Mouse (Mus musculus): Measurements from ENCODE around the gene Nfkbiz. TPM values are rescaled to one million over a fixed set of nuclear protein-coding genes. Genes with fewer than 3 reads are reported as not detected.
"Not testable (repeated sequence)": the region's sequence is repeated elsewhere in the genome, so short reads cannot be mapped to it uniquely, and the experiment has no call there.

The Nfkbiz gene
- 3.5 and 3.7 TPM in 2 replicates for polyA plus RNA-seq (2014; fragmentation: Nextera tagmentation; extraction: Ambion mirVana)

DNA sequence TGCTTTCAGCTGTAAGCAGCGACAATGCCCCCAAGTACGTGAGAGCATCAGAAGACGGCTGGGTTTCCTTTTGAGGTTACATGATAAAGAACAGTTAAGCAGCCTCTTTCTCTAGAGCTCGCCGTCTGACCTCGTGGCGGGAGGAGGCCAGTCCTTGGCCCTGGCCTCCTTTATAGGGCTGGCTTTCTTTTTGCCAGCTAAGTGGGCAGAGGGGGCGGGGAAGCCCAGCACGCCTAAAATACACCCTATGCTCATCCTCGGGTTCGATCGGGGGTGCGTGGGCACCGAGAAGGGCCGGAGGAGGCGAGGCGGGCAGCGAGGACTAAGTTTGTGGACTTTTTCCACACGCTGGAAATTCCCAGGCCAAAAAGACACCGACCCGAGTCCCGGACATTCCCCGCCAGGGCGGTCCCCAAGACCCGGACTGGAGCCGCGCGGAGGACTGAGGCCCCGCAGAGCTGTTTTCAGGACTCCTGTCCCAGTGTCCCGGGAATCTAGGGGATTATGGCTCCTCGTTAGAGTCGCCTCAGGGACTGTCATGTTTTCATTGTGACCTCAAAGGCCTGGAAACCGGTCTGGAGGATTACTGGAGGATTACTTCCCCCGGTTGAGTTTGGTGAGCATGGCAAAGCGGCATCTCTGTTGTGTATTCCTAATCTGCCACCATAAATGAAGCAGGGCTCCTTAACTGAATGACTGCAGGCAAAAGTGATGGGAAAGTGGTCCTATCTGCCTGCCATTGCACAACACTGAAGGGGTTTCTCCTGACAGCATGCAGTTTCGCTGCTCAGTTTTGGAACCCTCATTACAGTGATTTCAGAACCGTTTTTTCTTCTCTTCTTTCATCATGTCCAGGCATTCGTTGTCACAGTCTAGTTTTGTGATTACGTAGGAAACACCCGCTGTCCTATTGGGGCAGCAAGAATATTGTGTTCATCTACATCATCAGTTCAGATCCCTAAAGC lies at the start of gene Nfkbiz:
Nfkbiz (minus strand) TSS at position 390 of the 965 bp plus-strand sequence.
- peak; percentile 92 for ATAC-seq (replicated peaks; ENCODE audit: insufficient number of reproducible peaks, low FRiP score, low TSS enrichment)
- H3K36me3 ChIP-seq (ENCODE audit: control insufficient read depth, insufficient read depth, low read length), result no peaks in the 10 kb centered on the region; the same call in 1 of the 2 replicates
- H3K27ac ChIP-seq (ENCODE audit: low read depth, low read length), result peak within 1 kb of the TSS; percentile 87
- 1% methylated on average over 40 of the region's 40 CpGs for WGBS (ENCODE audit: insufficient replicate concordance)
- peak within 1 kb of the TSS; percentile 56 for H3K4me3 ChIP-seq (ENCODE audit: low read depth, low read length)
- no peaks in the 10 kb centered on the region for H3K9me3 ChIP-seq (replicated peaks; ENCODE audit: control insufficient read depth, low read length)
- peak within 1 kb of the TSS; percentile 82 for H3K9ac ChIP-seq (ENCODE audit: low read depth, low read length)
- H3K4me1 ChIP-seq (ENCODE audit: control insufficient read depth, insufficient read depth, low read length), result 0 out of 2 replicates have a peak, but pooled peaks cover 2% of the 10 kb centered on the region
- no peaks in the 10 kb centered on the region for H3K27me3 ChIP-seq (ENCODE audit: control insufficient read depth, insufficient read depth, low read length)
- peak within 1 kb of the TSS; percentile 81 for H3K4me2 ChIP-seq

DNA sequence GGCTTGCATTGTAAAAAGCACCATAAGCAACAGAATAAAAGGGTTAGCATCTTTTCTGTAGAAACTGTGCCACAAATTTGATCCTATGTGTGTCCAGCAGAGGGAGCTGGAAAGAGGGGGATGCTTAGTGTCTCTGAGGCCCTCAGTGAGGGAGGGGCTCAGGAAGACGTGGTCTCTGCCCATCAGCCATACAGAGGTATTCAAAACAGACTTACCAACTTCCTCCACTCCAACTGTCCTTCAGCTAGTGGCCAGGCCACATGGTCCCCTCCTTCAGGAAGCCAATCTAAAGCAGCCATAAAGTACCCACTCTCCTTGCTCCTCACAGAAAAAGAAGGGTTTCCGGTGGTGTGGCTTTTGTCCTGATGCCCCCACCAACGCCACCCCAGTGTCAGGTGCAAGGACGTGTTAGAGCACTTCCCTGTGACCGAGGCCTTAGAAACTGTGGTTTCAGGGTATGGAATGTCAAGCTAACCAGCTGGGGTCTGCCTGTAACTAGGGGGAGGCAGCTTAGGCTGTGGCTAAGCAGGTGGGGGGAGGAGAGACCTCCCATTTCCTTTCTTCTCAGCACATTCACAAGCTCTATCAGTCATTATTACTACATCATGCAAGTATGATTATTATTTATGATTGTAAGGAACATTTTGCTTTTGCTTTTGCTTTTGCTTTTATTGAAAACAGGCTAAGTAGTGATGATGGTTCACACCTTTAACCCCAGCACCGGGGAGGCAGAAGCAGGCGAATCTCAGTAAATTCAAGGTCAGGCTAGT lies 49.3 kb upstream of the Nfkbiz start:
- Histone ChIP-seq H3K4me3 (ENCODE audit: low read depth, low read length) (no peak overlapping the region), H3K4me1 (ENCODE audit: control insufficient read depth, insufficient read depth, low read length) (no peaks in the 10 kb centered on the region), H3K27ac (ENCODE audit: low read depth, low read length) (no peak overlapping the region), H3K4me2 (no peak overlapping the region), H3K9me3 (replicated peaks; ENCODE audit: control insufficient read depth, low read length) (no peaks in the 10 kb centered on the region), H3K36me3 (ENCODE audit: control insufficient read depth, insufficient read depth, low read length) (0 out of 2 replicates have a peak, but pooled peaks cover 2% of the 10 kb centered on the region), H3K27me3 (ENCODE audit: control insufficient read depth, insufficient read depth, low read length) (no peaks in the 10 kb centered on the region), H3K9ac (ENCODE audit: low read depth, low read length) (no peak overlapping the region)
- no peak for ATAC-seq (replicated peaks; ENCODE audit: insufficient number of reproducible peaks, low FRiP score, low TSS enrichment)
- 53% methylated on average over 7 of the region's 7 CpGs for WGBS (ENCODE audit: insufficient replicate concordance)

DNA sequence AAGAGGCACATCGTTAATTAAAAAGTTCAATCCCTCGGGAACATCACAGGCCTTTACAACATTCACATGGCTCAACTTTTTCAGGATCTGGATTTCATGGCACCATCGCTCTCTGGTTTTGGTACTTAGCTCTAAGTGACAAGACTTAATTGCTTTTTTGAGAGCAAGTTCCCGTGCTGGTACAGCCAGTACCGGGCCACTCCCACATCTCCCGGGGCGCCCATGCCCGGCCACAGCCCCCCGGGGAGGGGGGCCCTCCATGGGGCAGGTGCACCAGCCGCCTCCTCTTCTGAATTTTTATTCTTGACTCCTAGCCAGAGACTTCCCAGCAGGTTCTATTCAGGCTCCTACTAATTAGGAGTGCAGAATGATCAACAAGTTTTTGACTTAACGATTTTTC lies 45.5 kb upstream of the Nfkbiz start:
- WGBS (ENCODE audit: insufficient replicate concordance), result 81% methylated on average over 11 of the region's 11 CpGs
- 0 out of 2 replicates have a peak, but pooled peaks cover 2% of the 10 kb centered on the region for H3K36me3 ChIP-seq (ENCODE audit: control insufficient read depth, insufficient read depth, low read length)
- no peaks in the 10 kb centered on the region for H3K9me3 ChIP-seq (replicated peaks; ENCODE audit: control insufficient read depth, low read length)
- H3K4me1 ChIP-seq (ENCODE audit: control insufficient read depth, insufficient read depth, low read length), result no peaks in the 10 kb centered on the region
- H3K4me2 ChIP-seq, result no peak overlapping the region
- H3K27me3 ChIP-seq (ENCODE audit: control insufficient read depth, insufficient read depth, low read length), result no peaks in the 10 kb centered on the region
- no peak overlapping the region for H3K27ac ChIP-seq (ENCODE audit: low read depth, low read length)
- ATAC-seq (replicated peaks; ENCODE audit: insufficient number of reproducible peaks, low FRiP score, low TSS enrichment), result no peak
- no peak overlapping the region for H3K4me3 ChIP-seq (ENCODE audit: low read depth, low read length)
- H3K9ac ChIP-seq (ENCODE audit: low read depth, low read length), result no peak overlapping the region

DNA sequence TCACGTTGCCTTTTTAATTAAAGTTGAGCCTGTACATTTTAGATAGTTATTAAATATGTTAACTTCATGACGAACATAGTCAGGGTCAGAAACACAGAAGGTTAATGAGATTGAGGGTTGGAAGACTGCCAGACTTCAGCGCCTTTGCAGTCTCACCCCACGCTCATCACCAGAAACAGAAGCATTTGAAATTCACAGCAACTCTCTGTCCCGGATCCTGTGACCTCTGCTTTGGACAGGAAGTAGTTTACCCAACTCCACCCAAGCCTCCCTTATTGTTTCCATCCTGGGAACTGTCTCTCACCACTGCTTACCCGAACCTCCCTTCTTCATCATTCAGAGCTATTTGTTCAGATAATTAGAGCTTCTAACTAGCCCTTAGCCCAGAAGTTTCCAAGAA lies 37.3 kb upstream of the Nfkbiz start:
- no peak overlapping the region for H3K4me2 ChIP-seq
- H3K27ac ChIP-seq (ENCODE audit: low read depth, low read length), result no peak overlapping the region
- ATAC-seq (replicated peaks; ENCODE audit: insufficient number of reproducible peaks, low FRiP score, low TSS enrichment), result no peak
- H3K36me3 ChIP-seq (ENCODE audit: control insufficient read depth, insufficient read depth, low read length), result no peaks in the 10 kb centered on the region
- no peaks in the 10 kb centered on the region for H3K9me3 ChIP-seq (replicated peaks; ENCODE audit: control insufficient read depth, low read length)
- H3K27me3 ChIP-seq (ENCODE audit: control insufficient read depth, insufficient read depth, low read length), result no peaks in the 10 kb centered on the region
- H3K4me3 ChIP-seq (ENCODE audit: low read depth, low read length), result no peak overlapping the region
- no peak overlapping the region for H3K9ac ChIP-seq (ENCODE audit: low read depth, low read length)
- 52% methylated on average over 6 of the region's 6 CpGs for WGBS (ENCODE audit: insufficient replicate concordance)
- peaks cover 3% of the 10 kb centered on the region; the same call in 1 of the 2 replicates for H3K4me1 ChIP-seq (ENCODE audit: control insufficient read depth, insufficient read depth, low read length)

DNA sequence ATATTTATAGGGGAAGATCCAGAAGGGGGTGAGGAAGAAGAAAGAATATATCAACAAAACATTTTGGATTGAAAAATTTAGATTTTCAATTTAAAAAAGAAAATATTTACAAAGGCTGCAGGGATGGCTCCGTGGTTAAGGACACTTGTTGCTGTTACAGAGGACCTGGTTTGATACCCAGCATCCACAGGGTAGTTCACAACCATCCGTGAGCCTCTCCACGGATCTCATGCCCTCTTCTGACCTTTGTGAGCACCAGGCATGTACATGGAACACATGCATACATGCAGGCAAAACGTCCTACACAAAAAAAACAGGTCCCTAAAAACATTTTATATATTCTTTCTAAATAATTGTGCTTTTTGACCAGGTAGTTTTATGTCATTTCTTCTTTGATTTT lies 25.1 kb upstream of the Nfkbiz start:
- Histone ChIP-seq H3K4me1 (ENCODE audit: control insufficient read depth, insufficient read depth, low read length) (no peaks in the 10 kb centered on the region), H3K4me3 (ENCODE audit: low read depth, low read length) (no peak overlapping the region), H3K4me2 (no peak overlapping the region), H3K27ac (ENCODE audit: low read depth, low read length) (no peak overlapping the region), H3K27me3 (ENCODE audit: control insufficient read depth, insufficient read depth, low read length) (no peaks in the 10 kb centered on the region), H3K36me3 (ENCODE audit: control insufficient read depth, insufficient read depth, low read length) (no peaks in the 10 kb centered on the region), H3K9ac (ENCODE audit: low read depth, low read length) (no peak overlapping the region), H3K9me3 (replicated peaks; ENCODE audit: control insufficient read depth, low read length) (no peaks in the 10 kb centered on the region)
- WGBS (ENCODE audit: insufficient replicate concordance), result 68% methylated on average over 4 of the region's 4 CpGs
- ATAC-seq (replicated peaks; ENCODE audit: insufficient number of reproducible peaks, low FRiP score, low TSS enrichment), result no peak

DNA sequence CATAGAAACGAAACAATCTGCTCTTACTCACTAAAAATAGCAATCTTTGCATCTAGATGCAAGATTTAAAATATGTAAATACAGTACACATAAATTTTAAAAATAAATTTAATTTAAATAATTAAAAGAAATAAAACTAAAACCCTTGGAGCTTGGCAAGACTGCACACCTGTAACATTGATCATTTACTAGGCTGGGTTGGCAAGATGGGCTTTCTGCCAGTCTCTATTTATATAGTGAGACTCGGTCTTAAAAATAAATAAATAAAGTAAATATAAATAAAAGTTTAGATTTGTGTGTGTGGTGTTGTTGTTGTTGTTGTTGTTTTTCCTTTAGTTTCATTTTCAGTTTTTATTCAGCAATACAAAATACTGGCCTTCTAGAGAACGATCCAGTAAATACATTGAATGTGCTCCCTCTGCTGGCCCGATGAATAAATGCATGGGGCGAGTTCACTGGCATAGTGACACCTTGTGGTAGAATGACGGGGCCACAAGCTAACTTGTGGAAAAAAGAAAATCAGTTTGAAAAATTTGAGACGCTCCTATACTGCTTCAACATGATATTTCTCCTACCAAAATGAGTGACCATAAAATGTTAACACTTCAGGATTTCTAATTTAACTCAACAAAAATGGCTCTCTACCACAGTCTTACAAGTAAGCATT lies 24.6 kb upstream of the Nfkbiz start:
- H3K36me3 ChIP-seq (ENCODE audit: control insufficient read depth, insufficient read depth, low read length), result no peaks in the 10 kb centered on the region
- no peak overlapping the region for H3K9ac ChIP-seq (ENCODE audit: low read depth, low read length)
- H3K9me3 ChIP-seq (replicated peaks; ENCODE audit: control insufficient read depth, low read length), result no peaks in the 10 kb centered on the region
- H3K27ac ChIP-seq (ENCODE audit: low read depth, low read length), result no peak overlapping the region
- H3K4me2 ChIP-seq, result no peak overlapping the region
- H3K4me3 ChIP-seq (ENCODE audit: low read depth, low read length), result no peak overlapping the region
- no peak for ATAC-seq (replicated peaks; ENCODE audit: insufficient number of reproducible peaks, low FRiP score, low TSS enrichment)
- 26% methylated on average over 7 of the region's 7 CpGs for WGBS (ENCODE audit: insufficient replicate concordance)
- no peaks in the 10 kb centered on the region for H3K27me3 ChIP-seq (ENCODE audit: control insufficient read depth, insufficient read depth, low read length)
- no peaks in the 10 kb centered on the region for H3K4me1 ChIP-seq (ENCODE audit: control insufficient read depth, insufficient read depth, low read length)

DNA sequence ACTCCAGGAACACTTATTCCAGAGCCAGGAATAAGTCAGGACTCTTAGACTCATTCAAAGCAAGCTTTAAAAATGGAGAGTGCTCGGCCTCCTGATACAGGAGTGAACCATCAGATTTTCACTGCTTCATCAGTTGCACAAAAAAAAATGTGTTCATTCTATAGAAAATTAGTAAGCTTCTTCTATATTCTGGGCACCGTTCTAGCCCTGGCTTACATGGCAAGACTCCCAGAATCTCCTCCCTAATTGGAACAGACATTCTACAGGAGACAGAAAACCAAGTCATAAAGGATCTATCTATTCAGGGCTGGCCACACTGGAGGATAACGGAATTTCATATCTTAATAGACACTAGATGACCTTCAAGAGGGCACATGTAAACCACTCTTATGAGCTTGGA lies 22.4 kb upstream of the Nfkbiz start:
- no peak overlapping the region for H3K4me2 ChIP-seq
- ATAC-seq (replicated peaks; ENCODE audit: insufficient number of reproducible peaks, low FRiP score, low TSS enrichment), result no peak
- H3K4me3 ChIP-seq (ENCODE audit: low read depth, low read length), result no peak overlapping the region
- no peaks in the 10 kb centered on the region for H3K4me1 ChIP-seq (ENCODE audit: control insufficient read depth, insufficient read depth, low read length)
- no peaks in the 10 kb centered on the region for H3K36me3 ChIP-seq (ENCODE audit: control insufficient read depth, insufficient read depth, low read length)
- no peak overlapping the region for H3K9ac ChIP-seq (ENCODE audit: low read depth, low read length)
- no peaks in the 10 kb centered on the region for H3K27me3 ChIP-seq (ENCODE audit: control insufficient read depth, insufficient read depth, low read length)
- no peaks in the 10 kb centered on the region for H3K9me3 ChIP-seq (replicated peaks; ENCODE audit: control insufficient read depth, low read length)
- WGBS (ENCODE audit: insufficient replicate concordance), result 78% methylated on average over 3 of the region's 3 CpGs
- no peak overlapping the region for H3K27ac ChIP-seq (ENCODE audit: low read depth, low read length)

DNA sequence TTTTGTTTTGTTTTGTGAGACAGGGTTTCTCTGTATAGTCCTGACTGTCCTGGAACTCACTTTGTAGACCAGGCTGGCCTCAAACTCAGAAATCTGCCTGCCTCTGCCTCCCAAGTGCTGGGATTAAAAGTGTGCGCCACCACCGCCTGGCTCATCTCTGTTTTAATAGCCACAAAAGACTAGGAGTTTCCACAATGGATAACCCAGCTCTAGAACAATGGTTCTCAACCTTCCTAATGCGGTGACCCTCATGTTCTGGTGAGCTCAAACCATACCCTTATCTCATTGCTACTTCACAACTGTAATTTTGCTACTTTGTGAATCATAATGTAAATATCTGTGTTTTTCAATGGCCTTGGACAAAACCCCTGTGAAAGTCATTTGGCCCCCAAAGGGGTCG lies 20.7 kb upstream of the Nfkbiz start:
- not testable (repeated sequence) for H3K36me3 ChIP-seq (ENCODE audit: control insufficient read depth, insufficient read depth, low read length); H3K4me3 ChIP-seq (ENCODE audit: low read depth, low read length)

More for the DNA sequence above, 20.7 kb upstream of the Nfkbiz start:
- 85% methylated on average over 4 of the region's 4 CpGs for WGBS (ENCODE audit: insufficient replicate concordance)
- H3K9ac ChIP-seq (ENCODE audit: low read depth, low read length); H3K9me3 ChIP-seq (replicated peaks; ENCODE audit: control insufficient read depth, low read length); H3K4me2 ChIP-seq; H3K4me1 ChIP-seq (ENCODE audit: control insufficient read depth, insufficient read depth, low read length); H3K27me3 ChIP-seq (ENCODE audit: control insufficient read depth, insufficient read depth, low read length); ATAC-seq (replicated peaks; ENCODE audit: insufficient number of reproducible peaks, low FRiP score, low TSS enrichment); H3K27ac ChIP-seq (ENCODE audit: low read depth, low read length): not testable (repeated sequence)
